Mouse (Mus musculus) hindbrain, embryonic 11.5 days (tissue): ENCODE results near the gene Exoc6b. TPM values are rescaled to one million over a fixed set of nuclear protein-coding genes. Genes with fewer than 3 reads are reported as not detected.

Source experiments
- ATAC-seq: fragments of 200-750 bp; cut with Nextera tagmentation; 2 replicates; pipeline ENCODE4 v1.8.0; 2017; ENCODE audit warnings: mild to moderate bottlenecking, moderate TSS enrichment, moderate library complexity; ENCODE audit not compliant: low FRiP score
- DNase-seq: peaks from one replicate; pipeline ENCODE4 v3.0.0-alpha.2; 2015; ENCODE audit warnings: low spot score
- H3K27ac ChIP-seq: fragments of 300-500 bp; sonication (generic); 2 replicates; pipeline ENCODE4 v1.5.1; 2014; ENCODE audit warnings: mild to moderate bottlenecking, low read depth, low read length
- H3K27me3 ChIP-seq: fragments of 300-500 bp; sonication (generic); 2 replicates; pipeline ENCODE4 v1.6.1; 2014; ENCODE audit warnings: mild to moderate bottlenecking, low read length, moderate library complexity, mixed read lengths; ENCODE audit not compliant: control insufficient read depth, insufficient read depth
- H3K36me3 ChIP-seq: fragments of 300-500 bp; sonication (generic); 2 replicates; pipeline ENCODE4 v1.6.1; 2014; ENCODE audit warnings: mild to moderate bottlenecking, low read length, moderate library complexity, mixed read lengths; ENCODE audit not compliant: control insufficient read depth, insufficient read depth
- H3K4me1 ChIP-seq: fragments of 300-500 bp; sonication (generic); replicated peaks from 2 replicates; pipeline ENCODE4 v1.6.1; 2014; ENCODE audit warnings: low read length, mixed read lengths; ENCODE audit not compliant: control insufficient read depth, insufficient read depth
- H3K4me2 ChIP-seq: fragments of 300-500 bp; sonication (generic); replicated peaks from 2 replicates; pipeline ENCODE4 v1.6.1; 2014; ENCODE audit warnings: mild to moderate bottlenecking, low read depth, low read length
- H3K4me3 ChIP-seq: fragments of 300-500 bp; sonication (generic); 2 replicates; pipeline ENCODE4 v1.5.1; 2014; ENCODE audit warnings: low read depth, low read length
- H3K9ac ChIP-seq: fragments of 300-500 bp; sonication (generic); 2 replicates; pipeline ENCODE4 v1.6.1; 2014; ENCODE audit warnings: low read depth, low read length
- H3K9me3 ChIP-seq: fragments of 300-500 bp; sonication (generic); 2 replicates; pipeline ENCODE4 v1.6.1; 2016; ENCODE audit warnings: low read length; ENCODE audit not compliant: control insufficient read depth
- WGBS: fragments of 180-500 bp; shearing (Covaris S2); extraction: QIAGEN DNeasy Blood & Tissue Kit; methylation state at CpG from one replicate; pipeline ENCODE4 v1.1.7; 2014; 5-methylcytosine and 5-hydroxymethylcytosine counted together
- polyA plus RNA-seq: library from polyadenylated mRNA; unstranded; fragments of >200 nt; fragmentation: Nextera tagmentation; extraction: Ambion mirVana; gene quantifications from 2 replicates; pipeline ENCODE4 v1.2.1, GENCODE M21; 2014

Gene Exoc6b
- polyA plus RNA-seq, 1 experiment from 2014 or later: 46.4 TPM

DNA sequence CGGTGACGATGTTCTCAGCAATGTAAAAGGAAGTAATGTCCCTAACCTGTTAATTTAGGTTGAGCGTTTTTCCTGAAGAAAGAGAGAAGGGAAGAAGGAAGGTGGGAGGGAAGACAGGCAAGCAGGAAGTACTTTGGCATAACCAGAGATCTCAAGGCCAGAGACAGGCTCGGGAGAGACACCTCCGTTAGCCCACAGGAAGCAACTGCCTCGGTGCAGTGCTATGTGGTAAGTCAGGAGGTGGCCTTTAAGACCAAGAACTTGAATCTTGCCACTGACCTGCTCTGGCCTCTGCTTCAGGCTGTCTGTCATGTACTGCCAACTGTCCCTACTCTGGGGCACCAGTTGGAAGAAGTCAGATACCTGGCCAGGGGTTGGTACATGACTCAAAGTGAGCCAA lies 500.4 kb downstream of the Exoc6b start:
- ATAC-seq: no peak
- no peak overlapping the region; the same call in 1 of the 2 replicates for H3K27ac ChIP-seq
- WGBS: 81% methylated on average over 6 of the region's 6 CpGs
- 0 out of 2 replicates have a peak, but pooled peaks cover 5% of the 10 kb centered on the region for H3K27me3 ChIP-seq
- no peak overlapping the region for H3K9ac ChIP-seq
- no peak overlapping the region for H3K4me2 ChIP-seq
- H3K4me3 ChIP-seq: no peak overlapping the region
- no peaks in the 10 kb centered on the region for H3K36me3 ChIP-seq
- H3K9me3 ChIP-seq: no peaks in the 10 kb centered on the region
- no peak for DNase-seq
- H3K4me1 ChIP-seq: peaks cover 6% of the 10 kb centered on the region

Other genes starting within 250 kb of the Exoc6b start
- gene Spr, start 68.3 kb upstream of the Exoc6b start, polyA plus RNA-seq: 42.8 and 52.0 TPM in 2 replicates
- 0.13 TPM in 1 of 2 replicates, not detected in the other for gene Emx1, start 117.9 kb upstream of the Exoc6b start, polyA plus RNA-seq